Mouse (Mus musculus): ENCODE measurements around the gene Kctd11. TPM values are rescaled to one million over a fixed set of nuclear protein-coding genes. Genes with fewer than 3 reads are reported as not detected.
A peak's percentile ranks its signal among the peaks of the same experiment; 100 is the strongest.

Gene Kctd11
- polyA plus RNA-seq, 1 experiment = 3.6 TPM

DNA sequence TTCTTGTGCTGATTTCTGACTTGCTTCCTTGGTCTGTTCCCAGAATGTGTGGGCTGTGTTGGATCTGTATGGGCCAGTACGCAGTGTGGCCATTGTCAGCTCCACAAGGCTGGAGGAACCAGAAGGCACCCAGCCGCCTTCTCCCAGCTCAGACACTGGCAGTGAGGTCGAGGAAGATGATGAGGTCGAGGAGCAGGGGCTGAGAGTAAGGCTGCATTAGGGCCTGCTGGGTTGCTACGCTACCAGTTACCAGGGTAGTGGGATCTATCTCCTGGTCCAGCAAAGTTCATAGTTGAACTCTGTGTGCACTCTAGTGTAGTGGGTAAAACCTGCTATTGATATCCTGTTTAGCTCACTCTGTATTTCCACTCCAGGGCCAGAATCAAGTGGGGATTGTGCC is 28.0 kb upstream of the Kctd11 start:
- no peak for TF ChIP-seq CTCF (IDR thresholded peaks at IDR 0.05; ENCODE audit: control insufficient read depth, insufficient read depth, low read length)
- Histone ChIP-seq H3K4me1 (ENCODE audit: control insufficient read depth, insufficient read depth, low read length) (peaks cover 3% of the 10 kb centered on the region), H3K27ac (ENCODE audit: control insufficient read depth, insufficient read depth, low read depth, low read length, poor library complexity) (no peak overlapping the region), H3K4me3 (replicated peaks; ENCODE audit: control insufficient read depth, low read depth, low read length) (no peak overlapping the region)
- WGBS = 89% methylated on average over 5 of the region's 5 CpGs

DNA sequence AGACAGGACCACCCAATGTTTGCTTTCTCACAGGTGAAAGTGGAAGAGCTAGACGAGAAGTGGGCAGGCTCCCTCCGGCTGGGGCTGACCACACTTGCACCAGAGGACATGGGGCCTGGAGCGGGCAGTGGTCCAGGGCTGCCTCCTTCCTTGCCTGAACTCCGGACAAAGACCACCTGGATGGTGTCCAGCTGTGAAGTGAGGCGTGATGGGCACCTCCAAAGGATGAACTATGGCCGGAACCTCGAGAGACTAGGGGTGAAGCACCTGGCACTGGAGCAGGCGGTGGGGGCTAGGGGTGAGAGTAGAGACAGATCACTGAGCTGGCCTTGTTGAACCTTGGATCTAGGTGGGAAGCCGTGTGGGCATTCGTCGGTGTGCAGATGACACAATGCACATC is 27.4 kb upstream of the Kctd11 start:
- no peak for TF ChIP-seq POLR2A (IDR thresholded peaks at IDR 0.05; ENCODE audit: borderline replicate concordance, control insufficient read depth, low read depth, low read length)
- TF ChIP-seq CTCF (IDR thresholded peaks at IDR 0.05; ENCODE audit: control insufficient read depth, insufficient read depth, low read length) = no peak
- Histone ChIP-seq H3K27ac (ENCODE audit: control insufficient read depth, insufficient read depth, low read depth, low read length, poor library complexity) (no peak overlapping the region), H3K4me3 (replicated peaks; ENCODE audit: control insufficient read depth, low read depth, low read length) (no peak overlapping the region), H3K4me1 (ENCODE audit: control insufficient read depth, insufficient read depth, low read length) (peaks cover 3% of the 10 kb centered on the region)
- 92% methylated on average over 11 of the region's 11 CpGs for WGBS

DNA sequence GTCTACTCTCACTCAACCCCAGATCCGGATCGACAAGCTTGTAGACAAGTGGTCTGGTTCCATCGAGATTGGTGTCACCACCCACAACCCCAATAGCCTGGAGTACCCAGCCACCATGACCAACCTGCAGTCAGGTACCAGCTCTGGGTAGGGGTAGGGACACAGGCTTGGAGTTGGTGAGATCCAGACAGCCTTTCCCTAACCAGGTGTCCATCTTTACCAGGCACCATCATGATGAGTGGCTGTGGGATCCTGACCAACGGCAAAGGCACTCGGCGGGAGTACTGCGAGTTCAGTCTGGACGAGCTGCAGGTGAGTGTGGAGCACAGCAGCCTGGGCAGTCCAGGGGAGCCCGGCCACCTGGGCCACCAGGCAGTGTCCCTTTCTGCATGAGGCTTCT is 23.1 kb upstream of the Kctd11 start:
- no peak for TF ChIP-seq POLR2A (IDR thresholded peaks at IDR 0.05; ENCODE audit: borderline replicate concordance, control insufficient read depth, low read depth, low read length)
- no peak for TF ChIP-seq CTCF (IDR thresholded peaks at IDR 0.05; ENCODE audit: control insufficient read depth, insufficient read depth, low read length)
- Histone ChIP-seq H3K4me1 (ENCODE audit: control insufficient read depth, insufficient read depth, low read length) (no peaks in the 10 kb centered on the region; the same call in 1 of the 2 replicates), H3K27ac (ENCODE audit: control insufficient read depth, insufficient read depth, low read depth, low read length, poor library complexity) (no peak overlapping the region), H3K4me3 (replicated peaks; ENCODE audit: control insufficient read depth, low read depth, low read length) (no peak overlapping the region)
- WGBS = 91% methylated on average over 9 of the region's 9 CpGs

- Histone ChIP-seq H3K4me3 (replicated peaks; ENCODE audit: control insufficient read depth, low read depth, low read length) (no peak overlapping the region), H3K27ac (ENCODE audit: control insufficient read depth, insufficient read depth, low read depth, low read length, poor library complexity) (no peak overlapping the region), H3K4me1 (ENCODE audit: control insufficient read depth, insufficient read depth, low read length) (no peaks in the 10 kb centered on the region; the same call in 1 of the 2 replicates)
- 81% methylated on average over 13 of the region's 13 CpGs for WGBS
- TF ChIP-seq POLR2A (IDR thresholded peaks at IDR 0.05; ENCODE audit: borderline replicate concordance, control insufficient read depth, low read depth, low read length) = no peak
- no peak for TF ChIP-seq CTCF (IDR thresholded peaks at IDR 0.05; ENCODE audit: control insufficient read depth, insufficient read depth, low read length)
Measured at GRCm38 (mm10) chr11:69902972-69903371, 21.8 kb upstream of the Kctd11 start.

DNA sequence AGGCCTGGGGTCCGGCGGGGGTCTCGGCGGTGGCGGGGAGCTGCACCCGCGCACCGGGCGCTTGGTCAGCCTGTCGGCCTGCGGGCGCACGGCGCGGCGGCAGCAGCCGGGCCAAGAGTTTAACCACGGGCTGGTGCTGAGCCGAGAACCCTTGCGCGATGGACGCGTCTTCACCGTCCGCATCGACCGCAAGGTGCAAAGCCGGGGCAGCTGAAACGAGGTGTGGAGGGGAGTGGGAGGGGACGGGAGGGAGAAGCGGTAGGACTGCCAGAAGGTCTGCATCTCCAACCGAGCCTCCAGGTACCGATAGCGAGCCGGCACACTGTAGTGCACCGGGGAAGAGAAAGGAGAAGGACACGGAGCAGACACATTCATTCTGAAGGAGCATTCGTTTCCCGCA is 20.8 kb upstream of the Kctd11 start:
- peak overlapping the region; percentile 73 for H3K27ac ChIP-seq (ENCODE audit: control insufficient read depth, insufficient read depth, low read depth, low read length, poor library complexity)

DNA sequence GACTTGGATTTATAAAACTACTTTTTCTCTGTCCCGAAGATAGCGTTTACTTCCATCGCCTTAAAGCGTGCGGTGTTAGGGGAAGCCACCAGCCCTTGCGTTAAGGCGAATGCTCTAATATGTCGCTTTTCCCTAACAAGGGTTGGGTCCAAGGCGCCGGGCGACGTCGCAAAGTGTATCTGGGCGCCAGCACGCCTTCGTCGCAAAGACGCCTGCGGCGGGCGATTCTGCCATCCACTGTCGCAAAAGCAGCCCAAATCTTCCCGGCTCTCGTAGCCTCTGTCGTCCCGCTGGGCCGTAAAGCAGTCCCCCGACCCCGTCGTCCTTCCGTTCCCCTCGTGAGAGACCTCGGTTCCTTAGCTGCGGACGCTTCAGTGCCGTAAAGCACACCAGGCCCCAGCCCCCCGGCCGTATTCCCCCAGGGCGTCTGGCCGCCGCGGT is 20.2 kb upstream of the Kctd11 start:
- Histone ChIP-seq H3K27ac (ENCODE audit: control insufficient read depth, insufficient read depth, low read depth, low read length, poor library complexity) (peak overlapping the region; percentile 73), H3K4me1 (ENCODE audit: control insufficient read depth, insufficient read depth, low read length) (no peaks in the 10 kb centered on the region; the same call in 1 of the 2 replicates), H3K4me3 (replicated peaks; ENCODE audit: control insufficient read depth, low read depth, low read length) (peak overlapping the region; percentile 74)
- peak; percentile 61; the same call in 1 of the 2 replicates for TF ChIP-seq POLR2A (IDR thresholded peaks at IDR 0.05; ENCODE audit: borderline replicate concordance, control insufficient read depth, low read depth, low read length)
- TF ChIP-seq CTCF (IDR thresholded peaks at IDR 0.05; ENCODE audit: control insufficient read depth, insufficient read depth, low read length) = no peak
- WGBS = under 1% methylated on average over 42 of the region's 42 CpGs

More for the DNA sequence above, 20.8 kb upstream of the Kctd11 start:
- TF ChIP-seq CTCF (IDR thresholded peaks at IDR 0.05; ENCODE audit: control insufficient read depth, insufficient read depth, low read length) (no peak), POLR2A (IDR thresholded peaks at IDR 0.05; ENCODE audit: borderline replicate concordance, control insufficient read depth, low read depth, low read length) (no peak)
- under 1% methylated on average over 39 of the region's 39 CpGs for WGBS
- no peaks in the 10 kb centered on the region; the same call in 1 of the 2 replicates for H3K4me1 ChIP-seq (ENCODE audit: control insufficient read depth, insufficient read depth, low read length)
- peak overlapping the region; percentile 88 for H3K4me3 ChIP-seq (replicated peaks; ENCODE audit: control insufficient read depth, low read depth, low read length)

GRCm38 (mm10) chr11:69900471-69901405 is 19.5 kb upstream of the Kctd11 start, which contains the start of the genes 2810408A11Rik and Neurl4:
Gene 2810408A11Rik, minus strand, starts transcription at chr11:69900987.
Gene Neurl4, plus strand, starts transcription at chr11:69901072.
- TF ChIP-seq CTCF (IDR thresholded peaks at IDR 0.05; ENCODE audit: control insufficient read depth, insufficient read depth, low read length) (no peak), POLR2A (IDR thresholded peaks at IDR 0.05; ENCODE audit: borderline replicate concordance, control insufficient read depth, low read depth, low read length) (peak; percentile 59)
- Histone ChIP-seq H3K27ac (ENCODE audit: control insufficient read depth, insufficient read depth, low read depth, low read length, poor library complexity) (peak within 1 kb of the TSS; percentile 73), H3K4me1 (ENCODE audit: control insufficient read depth, insufficient read depth, low read length) (peaks cover 1% of the 10 kb centered on the region; the same call in 1 of the 2 replicates), H3K4me3 (replicated peaks; ENCODE audit: control insufficient read depth, low read depth, low read length) (peak within 1 kb of the TSS; percentile 88)
- under 1% methylated on average over 38 of the region's 38 CpGs for WGBS

- H3K27ac ChIP-seq (ENCODE audit: control insufficient read depth, insufficient read depth, low read depth, low read length, poor library complexity) = no peak overlapping the region
- TF ChIP-seq CTCF (IDR thresholded peaks at IDR 0.05; ENCODE audit: control insufficient read depth, insufficient read depth, low read length) = no peak
- TF ChIP-seq POLR2A (IDR thresholded peaks at IDR 0.05; ENCODE audit: borderline replicate concordance, control insufficient read depth, low read depth, low read length) = no peak
- H3K4me1 ChIP-seq (ENCODE audit: control insufficient read depth, insufficient read depth, low read length) = peaks cover 2% of the 10 kb centered on the region; the same call in 1 of the 2 replicates
- 36% methylated on average over 4 of the region's 4 CpGs for WGBS
- no peak overlapping the region for H3K4me3 ChIP-seq (replicated peaks; ENCODE audit: control insufficient read depth, low read depth, low read length)
Measured at GRCm38 (mm10) chr11:69899870-69900269, 18.7 kb upstream of the Kctd11 start.
